Mouse (Mus musculus): ENCODE data around the gene Cyp4f17.

- TF ChIP-seq POLR2A (IDR thresholded peaks at IDR 0.05; ENCODE audit: insufficient read depth, low read depth, low read length) (no peak), CTCF (IDR thresholded peaks at IDR 0.05; ENCODE audit: insufficient read depth, low read depth, low read length) (no peak)
Observed at GRCm38 (mm10) chr17:32479554-32480506, 26.0 kb upstream of the Cyp4f17 start.
